ENCODE assay signal across 17 mouse cellular contexts in the genomic region with DNA sequence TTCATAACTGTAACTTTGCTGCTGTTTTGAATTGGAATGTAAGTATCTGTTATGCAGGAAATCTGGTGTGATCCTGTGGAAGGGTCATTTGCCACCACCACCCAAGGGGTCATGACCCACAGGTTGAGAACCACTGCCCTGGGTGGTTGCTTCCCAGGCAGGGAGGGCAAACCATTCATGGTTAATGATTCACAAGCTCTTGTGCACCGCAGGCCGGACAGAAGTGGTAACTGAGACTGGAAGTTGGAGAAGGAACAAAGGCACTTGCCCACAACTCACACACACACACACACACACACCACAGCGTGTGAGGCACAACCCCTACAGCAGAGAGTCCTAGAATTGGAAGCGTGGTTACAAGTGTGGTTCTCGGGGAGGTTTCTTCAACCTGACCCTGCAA. TPM values are rescaled to one million over a fixed set of nuclear protein-coding genes. Genes with fewer than 3 reads are reported as not detected.
DNase-seq lines count a peak whose midpoint lies in the region; ATAC-seq lines count a peak whose summit lies in the region.
"Had no signal": no experiment of that assay in that cellular context is flagged by ENCODE, and none has a peak within 500 bp of the region (broad histone marks: within the 10 kb centered on the region; RNA-seq: fewer than 3 reads in every experiment).

No protein-coding gene starts in this region.

- WGBS in kidney, embryonic 14.5 days, result 63% methylated on average over 5 of the region's 5 CpGs

- no peaks in the 10 kb centered on the region for H3K27me3 ChIP-seq in kidney, embryonic 14.5 days (ENCODE audit: control insufficient read depth, insufficient read depth, low read length)
- H3K27me3 ChIP-seq: embryonic facial prominence, embryonic 13.5 days; liver, embryonic 15.5 days; stomach, embryonic 15.5 days had no signal

- ATAC-seq in kidney, embryonic 14.5 days (ENCODE audit: low FRiP score, low TSS enrichment), result no peak
- ATAC-seq in granulocyte monocyte progenitor cell, adult 5-6 weeks (replicated peaks; ENCODE audit: poor library complexity, severe bottlenecking), result peak; percentile 42
- ATAC-seq in megakaryocyte progenitor cell, adult 5-6 weeks (replicated peaks; ENCODE audit: poor library complexity), result peak; percentile 49

- no peak overlapping the region for H3K9ac ChIP-seq in kidney, embryonic 14.5 days (ENCODE audit: low read depth, low read length)
- H3K9ac ChIP-seq: embryonic facial prominence, embryonic 13.5 days; heart, embryonic 12.5 days; liver, embryonic 15.5 days; stomach, embryonic 15.5 days had no signal

- H3K4me1 ChIP-seq in kidney, embryonic 14.5 days (ENCODE audit: control insufficient read depth, insufficient read depth, low read length), result peaks cover 32% of the 10 kb centered on the region
- H3K4me1 ChIP-seq: stomach, embryonic 15.5 days had no signal

- no peak overlapping the region for H3K27ac ChIP-seq in kidney, embryonic 14.5 days (ENCODE audit: low read depth, low read length)
- H3K27ac ChIP-seq: embryonic facial prominence, embryonic 13.5 days; layer of hippocampus, adult 2 months; liver, embryonic 15.5 days; stomach, embryonic 15.5 days had no signal

- H3K9me3 ChIP-seq in kidney, embryonic 14.5 days (ENCODE audit: control insufficient read depth, low read length), result no peaks in the 10 kb centered on the region
- H3K9me3 ChIP-seq: embryonic facial prominence, embryonic 13.5 days; liver, embryonic 15.5 days; stomach, embryonic 15.5 days had no signal

- intact Hi-C loops in left cerebral cortex, postnatal 4 days (cut with DNase I), result no loop called here

- H3K4me2 ChIP-seq in kidney, embryonic 14.5 days (replicated peaks; ENCODE audit: low read depth, low read length), result no peak overlapping the region
- H3K4me2 ChIP-seq: embryonic facial prominence, embryonic 13.5 days; heart, embryonic 12.5 days; liver, embryonic 15.5 days; stomach, embryonic 15.5 days had no signal

- H3K4me3 ChIP-seq in kidney, embryonic 14.5 days (ENCODE audit: low read length), result no peak overlapping the region
- H3K4me3 ChIP-seq: embryonic facial prominence, embryonic 13.5 days; heart, embryonic 12.5 days; layer of hippocampus, adult 2 months; liver, embryonic 15.5 days; stomach, embryonic 15.5 days had no signal

- peak; percentile 37 for DNase-seq in kidney, adult 18-20 months
- DNase-seq in kidney, postnatal 25 days, result peak; percentile 28 to 68
- DNase-seq in spleen, adult 18-20 months, result no peak
- DNase-seq in left cerebral cortex, postnatal 4 days, result no peak
- DNase-seq: cerebellum, adult 11-12 months; gastrocnemius, postnatal 14 days; heart, postnatal 36 days; retina, postnatal 1 day; thymus, postnatal 14 days had no signal

- H3K36me3 ChIP-seq in kidney, embryonic 14.5 days (ENCODE audit: control insufficient read depth, insufficient read depth, low read length), result no peaks in the 10 kb centered on the region
- H3K36me3 ChIP-seq: embryonic facial prominence, embryonic 13.5 days; heart, embryonic 12.5 days; liver, embryonic 15.5 days; stomach, embryonic 15.5 days had no signal

RNA-seq across cellular contexts. Expression of a gene that starts 3.2 kb away (rescaled TPM):
- polyA plus RNA-seq in kidney, embryonic 14.5 days (2014; fragmentation: Nextera tagmentation; extraction: Ambion mirVana), result 0.66 and 0.93 TPM in 2 replicates
- total RNA-seq in granulocyte monocyte progenitor cell, adult 5-6 weeks (2014; fragmentation: Nextera tagmentation), result 21.8 and 23.3 TPM in 2 replicates
- total RNA-seq in granulocyte monocyte progenitor cell, adult 5-6 weeks (2017), result 19.3 and 21.8 TPM in 2 replicates
- 24.1 and 30.4 TPM in 2 replicates for total RNA-seq in megakaryocyte progenitor cell, adult 5-6 weeks (2015)
- total RNA-seq in megakaryocyte progenitor cell, adult 5-6 weeks (2017), result 16.3 and 26.6 TPM in 2 replicates
- total RNA-seq in left cerebral cortex, postnatal 4 days (2021), result 1 to 10 TPM; 3.6 to 3.9 TPM

RNA-seq across cellular contexts. Expression of a gene that starts 22.9 kb away (rescaled TPM):
- 50.9 and 67.2 TPM in 2 replicates for polyA plus RNA-seq in kidney, embryonic 14.5 days (2014; fragmentation: Nextera tagmentation; extraction: Ambion mirVana)
- 14.5 and 28.2 TPM in 2 replicates for total RNA-seq in granulocyte monocyte progenitor cell, adult 5-6 weeks (2014; fragmentation: Nextera tagmentation)
- total RNA-seq in granulocyte monocyte progenitor cell, adult 5-6 weeks (2017), result 61.7 and 125 TPM in 2 replicates
- total RNA-seq in megakaryocyte progenitor cell, adult 5-6 weeks (2015), result 33.0 and 46.8 TPM in 2 replicates
- total RNA-seq in megakaryocyte progenitor cell, adult 5-6 weeks (2017), result 31.1 and 37.6 TPM in 2 replicates
- total RNA-seq in left cerebral cortex, postnatal 4 days (2021), result 10 to 100 TPM; 47.3 TPM

Comparison
In these comparisons a context has a peak if more than half of its experiments do, and no peak if none do; other contexts are left out.
1. DNase-seq: peak in kidney, adult 18-20 months (single experiment) and kidney, postnatal 25 days (2 of 2); none in spleen, adult 18-20 months (0 of 2) and left cerebral cortex, postnatal 4 days (single experiment).